Mouse (Mus musculus) megakaryocyte, adult 5-6 weeks (primary cell): ENCODE data around the gene Sv2b. TPM values are rescaled to one million over a fixed set of nuclear protein-coding genes. Genes with fewer than 3 reads are reported as not detected.
"Not testable (repeated sequence)": the region's sequence is repeated elsewhere in the genome, so short reads cannot be mapped to it uniquely, and the experiment has no call there.

Source experiments
- ATAC-seq: 2 replicates; pipeline ENCODE4 v1.8.0; 2016; ENCODE audit warnings: mild to moderate bottlenecking, inconsistent platforms; ENCODE audit not compliant: poor library complexity, severe bottlenecking
- total RNA-seq, 2 experiments: library from RNA; stranded (forward) in 1 of 2; stranded (reverse) in 1 of 2; fragments of 153-499, 151-499 nt in 1 of 2; fragments of 221-1000, 200-1000 nt in 1 of 2; gene quantifications; 2 replicates each; pipeline versions ENCODE4 v1.2.3 to v1.2.4; 2015 to 2017

Sv2b gene
- total RNA-seq (2015) (0.59 TPM in 1 of 2 replicates, not detected in the other), total RNA-seq (2017) (0.16 TPM in 1 of 2 replicates, not detected in the other)

DNA sequence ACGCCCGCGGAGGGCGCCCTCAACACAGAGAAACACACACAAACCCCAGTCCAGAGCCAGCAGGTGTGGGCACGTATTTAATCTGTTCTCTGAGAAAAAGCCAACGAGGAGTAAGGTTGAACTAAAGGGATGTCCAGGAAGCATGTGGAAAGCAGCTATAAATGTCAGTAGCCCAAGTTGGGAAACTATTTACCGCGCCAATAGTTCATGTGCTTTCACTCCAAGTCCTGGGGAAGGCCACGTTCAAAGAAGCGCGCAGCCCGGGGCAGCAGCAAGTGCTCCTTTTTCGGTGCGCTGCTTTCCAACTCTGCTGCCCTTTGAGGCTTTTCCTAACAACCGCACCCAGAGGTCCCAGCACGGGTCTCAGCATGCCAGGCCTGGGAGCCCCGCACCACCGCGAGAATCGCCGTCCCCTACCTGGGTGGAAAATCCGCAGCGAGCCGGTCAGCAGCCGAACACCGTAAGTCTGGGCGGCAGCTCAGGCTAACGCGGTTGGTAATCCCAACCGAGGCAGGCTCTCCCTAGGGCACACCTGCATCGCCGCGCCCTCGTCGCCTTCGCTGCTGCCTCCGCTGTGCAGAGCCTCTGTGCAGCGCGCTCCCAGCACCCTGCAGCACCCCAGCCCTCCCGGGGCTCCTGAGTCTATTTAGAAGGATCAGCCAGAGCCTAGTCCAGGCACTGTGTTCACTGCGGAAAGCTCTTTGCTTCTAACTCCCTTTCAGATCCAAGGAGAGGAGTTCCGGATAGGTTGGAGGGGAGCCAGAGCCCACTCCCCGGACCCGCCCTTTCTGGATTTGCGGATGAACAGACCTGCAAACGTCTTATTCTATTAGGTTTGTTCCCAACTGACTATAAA lies at the start of gene Sv2b:
Gene Sv2b, minus strand, starts transcription at position 806 of the 856 bp plus-strand sequence.
- no peak for ATAC-seq

DNA sequence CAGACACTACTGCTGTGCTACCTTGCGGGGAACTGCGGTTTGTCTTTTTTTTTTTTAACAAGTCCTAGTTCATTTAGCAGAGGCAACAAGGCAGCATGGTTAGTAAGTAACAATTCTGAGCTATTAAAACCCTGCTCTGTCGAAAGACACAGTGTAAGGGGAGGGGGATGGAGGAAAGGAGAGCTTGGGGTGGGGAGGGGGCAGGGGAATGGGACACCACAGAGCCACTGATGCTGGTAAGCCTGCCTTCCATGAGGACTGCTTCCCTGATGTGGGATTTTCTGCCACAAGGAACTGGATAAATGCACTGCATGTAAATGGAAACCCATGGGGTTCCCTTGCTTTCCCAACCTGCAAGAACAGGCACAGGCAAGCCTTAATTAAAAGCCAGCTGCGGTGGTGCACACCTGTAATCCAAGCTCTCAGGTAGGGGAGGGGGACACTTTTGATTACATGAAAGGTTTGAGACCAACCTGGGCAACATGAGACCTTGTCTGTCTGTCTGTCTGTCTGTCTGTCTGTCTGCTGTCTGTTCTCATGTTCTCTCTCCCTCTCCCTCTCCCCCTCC lies 49.3 kb upstream of the Sv2b start:
- ATAC-seq = no peak

DNA sequence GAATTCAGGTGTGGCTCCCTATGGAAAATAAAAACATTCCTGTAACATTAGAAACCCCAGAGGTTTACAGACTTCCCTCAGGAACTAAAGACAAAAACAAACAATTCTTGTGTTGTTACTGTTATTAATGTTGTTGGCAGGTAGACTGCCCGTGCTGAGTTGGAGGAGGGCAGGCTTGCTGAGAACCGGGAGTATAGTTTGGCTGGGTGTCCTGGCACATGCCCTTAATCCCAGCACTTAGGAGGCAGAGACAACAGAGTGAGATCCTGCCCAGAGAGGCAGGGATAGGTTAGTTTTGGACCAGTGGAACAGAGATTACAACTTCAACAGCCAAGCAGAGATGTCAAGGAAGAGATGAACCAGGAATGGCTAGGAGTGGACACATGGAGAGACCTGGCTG lies 46.5 kb upstream of the Sv2b start:
- no peak for ATAC-seq

DNA sequence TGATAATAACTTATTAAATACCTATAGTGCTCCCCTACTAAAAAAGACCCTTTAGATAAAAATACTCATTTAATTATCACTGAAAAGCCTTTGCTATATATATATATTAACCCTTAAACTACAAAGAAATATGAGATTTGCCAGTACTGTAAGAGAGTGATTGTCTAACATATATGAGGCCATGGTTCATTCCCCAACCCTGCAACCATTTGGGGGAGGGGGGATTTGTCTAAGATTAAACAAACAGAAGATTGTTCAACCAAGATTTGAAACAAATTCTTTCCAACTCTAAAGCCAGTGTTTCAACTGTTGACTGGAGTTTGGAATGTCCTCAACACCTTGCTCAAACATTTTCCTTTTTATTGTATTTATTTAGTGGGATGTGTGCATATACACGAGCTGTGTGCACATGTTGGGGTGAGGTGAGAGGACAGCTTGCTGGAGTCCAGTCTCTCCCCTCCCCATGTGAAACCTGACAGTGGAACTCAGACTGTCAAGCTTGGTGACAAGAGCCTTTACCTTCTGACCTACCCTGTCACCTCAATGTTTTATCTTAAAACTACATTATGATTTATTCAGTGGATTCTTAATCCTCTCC lies 43.8 kb upstream of the Sv2b start:
- ATAC-seq = no peak

DNA sequence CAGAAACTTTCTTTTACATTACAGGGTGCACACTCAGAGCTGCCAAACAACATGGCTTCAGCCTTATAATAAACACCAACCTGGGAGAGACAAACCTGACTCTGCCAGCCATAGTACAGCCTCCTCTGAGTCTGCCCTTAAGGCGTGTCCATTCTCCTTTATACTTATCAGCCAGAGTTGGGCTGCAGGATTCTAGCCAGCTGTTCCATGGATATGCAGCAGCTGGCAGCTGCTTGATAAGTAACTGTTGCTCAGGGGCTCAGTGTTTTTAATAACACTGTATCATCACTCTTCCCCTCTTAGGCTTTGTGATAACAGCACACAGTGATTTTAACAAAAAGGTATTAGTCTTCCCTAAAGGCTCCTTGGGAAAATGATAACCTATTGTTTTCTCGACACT lies 41.1 kb upstream of the Sv2b start:
- no peak for ATAC-seq

DNA sequence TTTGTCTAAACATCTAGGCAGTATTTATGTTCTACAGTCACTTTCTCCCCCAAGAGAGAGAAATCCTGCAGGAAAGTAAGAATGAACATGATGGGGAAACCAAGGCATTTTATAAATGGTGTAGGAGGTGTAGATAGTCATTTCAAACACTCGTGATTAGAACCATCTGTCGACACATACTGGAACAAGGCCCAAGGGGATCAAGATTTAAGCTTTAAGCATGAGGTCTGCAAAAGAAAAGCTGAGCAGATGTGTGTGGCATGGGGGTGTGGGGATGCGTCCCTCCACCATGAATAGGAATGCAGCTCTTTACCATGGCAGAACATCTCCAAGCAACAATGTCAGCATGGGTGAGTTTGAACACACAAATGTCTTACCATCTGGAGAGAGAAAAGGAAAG lies 23.2 kb upstream of the Sv2b start:
- ATAC-seq = no peak

DNA sequence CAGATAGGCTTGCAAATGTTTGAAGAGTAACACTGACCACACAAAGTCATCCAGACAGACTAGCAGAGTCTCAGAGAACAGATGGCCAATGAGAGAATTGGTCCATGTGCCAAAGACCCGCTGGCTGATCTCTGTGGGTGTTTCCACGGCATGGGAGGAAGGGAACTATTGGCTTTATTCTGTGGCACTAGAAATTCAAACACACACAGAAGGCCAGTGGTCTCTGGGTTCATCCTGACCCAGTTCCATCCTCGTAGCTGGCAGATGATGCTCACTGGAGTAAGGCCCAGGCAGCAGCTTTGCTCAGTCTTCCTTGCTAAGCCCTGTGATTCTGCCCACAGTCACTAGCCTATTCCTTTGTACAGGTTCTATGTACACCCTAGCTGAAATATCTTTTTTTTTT lies 20.7 kb upstream of the Sv2b start:
- no peak for ATAC-seq

DNA sequence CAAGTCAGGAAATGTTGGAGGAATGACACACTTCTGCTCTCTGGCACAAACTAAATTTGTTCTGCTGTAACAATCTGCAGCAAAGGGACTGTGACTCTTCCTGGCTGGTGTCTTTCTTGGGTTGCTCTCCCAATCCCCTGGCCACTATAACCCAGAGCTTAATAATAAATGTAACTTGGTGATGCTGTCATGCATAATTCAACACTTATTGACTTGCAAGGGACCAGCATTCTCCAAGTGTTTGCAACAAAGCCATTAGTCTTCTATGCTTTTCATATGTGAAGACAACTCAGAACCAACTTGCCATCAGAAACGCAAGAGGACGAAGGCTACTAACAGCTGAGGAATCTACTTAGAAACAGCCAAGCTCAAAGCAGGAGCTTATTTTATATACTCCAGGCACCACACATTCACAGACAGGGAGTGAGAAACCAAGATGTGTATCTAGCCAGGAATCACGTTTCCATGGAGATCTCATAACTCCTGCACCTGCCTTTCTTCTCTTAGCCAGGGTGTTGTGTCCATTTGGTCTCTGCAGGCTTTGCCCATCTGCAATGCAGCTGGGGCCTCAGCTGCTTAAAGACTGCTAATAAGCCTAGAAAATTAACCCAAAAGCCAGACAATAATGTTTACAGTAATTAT lies 19.8 kb upstream of the Sv2b start:
- no peak for ATAC-seq

DNA sequence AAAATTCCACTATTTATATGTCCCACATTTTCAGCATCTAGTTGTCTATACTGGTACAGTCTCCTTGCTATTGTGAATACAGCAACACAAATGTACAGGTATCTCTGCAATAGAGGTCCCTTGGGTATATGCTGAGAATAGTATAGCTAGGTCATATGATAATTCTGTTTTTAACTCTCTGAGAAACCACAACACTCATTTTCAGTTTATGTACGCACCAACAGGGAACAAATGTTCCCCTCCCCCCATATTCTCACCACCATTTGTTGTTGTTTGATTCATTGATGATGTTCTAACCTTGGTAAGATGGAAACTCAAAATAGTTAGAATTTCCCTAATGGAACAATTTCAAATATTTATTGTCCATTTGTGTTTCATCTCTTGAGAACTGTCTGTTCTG lies 16.2 kb upstream of the Sv2b start:
- no peak for ATAC-seq

DNA sequence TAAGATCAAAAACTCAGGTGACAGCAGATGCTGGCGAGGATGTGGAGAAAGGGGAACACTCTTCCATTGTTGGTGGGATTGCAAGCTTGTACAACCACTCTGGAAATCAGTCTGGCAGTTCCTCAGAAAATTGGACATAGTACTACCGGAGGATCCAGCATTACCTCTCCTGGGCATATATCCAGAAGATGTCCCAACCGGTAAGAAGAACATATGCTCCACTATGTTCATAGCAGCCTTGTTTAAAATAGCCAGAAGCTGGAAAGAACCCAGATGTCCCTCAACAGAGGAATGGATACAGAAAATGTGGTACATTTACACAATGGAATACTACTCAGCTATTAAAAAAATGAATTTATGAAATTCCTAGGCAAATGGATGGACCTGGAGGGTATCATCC lies 13.7 kb upstream of the Sv2b start:
- not testable (repeated sequence) for ATAC-seq

DNA sequence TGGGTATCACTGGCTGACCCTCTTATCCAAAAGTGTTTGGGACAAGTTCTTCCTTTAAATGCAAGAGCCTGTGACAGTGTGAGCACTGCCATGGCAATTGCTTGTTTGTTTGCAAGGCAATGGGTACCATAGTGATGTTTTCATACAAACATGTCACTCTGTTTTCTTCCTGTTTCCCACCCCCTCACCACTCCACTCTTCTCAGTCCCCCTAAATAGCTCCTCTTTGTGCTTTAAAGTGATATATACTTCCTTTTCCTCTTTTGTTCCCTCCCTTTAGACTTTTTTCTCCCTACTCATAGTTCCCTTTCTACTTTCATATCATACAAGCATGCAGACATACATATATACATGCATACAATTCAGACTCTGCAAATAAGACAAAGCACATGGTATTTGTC lies 10.9 kb upstream of the Sv2b start:
- peak; percentile 45 for ATAC-seq

DNA sequence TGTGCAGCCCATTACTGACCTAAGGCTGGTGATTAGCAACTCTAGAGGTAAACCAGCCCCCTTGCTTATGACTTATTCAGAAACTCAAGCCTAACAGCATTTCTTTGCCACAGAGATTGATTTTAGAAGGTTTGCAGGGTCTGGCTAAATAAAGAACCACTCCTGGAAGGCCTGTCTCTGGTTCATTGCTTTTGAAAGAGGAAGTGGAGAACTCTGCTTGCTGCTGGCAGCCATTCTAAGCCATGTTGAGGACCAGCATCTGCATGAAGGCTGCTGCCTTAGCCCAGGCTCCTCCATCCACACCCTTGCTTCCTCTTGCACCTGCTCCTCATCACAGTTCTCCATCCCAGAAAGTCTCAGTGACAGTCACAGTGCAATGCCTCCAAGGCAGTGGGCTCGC lies 9.3 kb upstream of the Sv2b start:
- peak; percentile 74 for ATAC-seq

DNA sequence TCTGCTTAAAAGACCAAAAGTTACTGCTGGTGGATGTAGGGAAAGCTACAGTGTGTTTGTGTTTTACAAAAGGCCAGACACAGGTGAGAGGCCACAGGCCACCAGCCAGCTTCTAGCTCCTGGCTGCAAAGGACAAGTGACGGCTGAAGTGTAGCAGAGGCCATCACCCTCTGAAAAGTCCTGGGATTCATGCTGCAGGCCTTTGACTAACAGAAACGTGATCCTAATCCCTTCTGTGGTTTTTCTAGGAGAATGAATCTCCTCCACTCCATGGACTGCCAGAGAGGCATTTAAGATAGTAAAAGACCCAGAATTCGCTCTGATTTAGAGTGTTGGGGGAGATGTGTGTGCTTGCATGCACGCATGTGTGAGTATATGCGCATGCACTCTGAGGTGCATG lies 5.8 kb upstream of the Sv2b start:
- no peak for ATAC-seq

DNA sequence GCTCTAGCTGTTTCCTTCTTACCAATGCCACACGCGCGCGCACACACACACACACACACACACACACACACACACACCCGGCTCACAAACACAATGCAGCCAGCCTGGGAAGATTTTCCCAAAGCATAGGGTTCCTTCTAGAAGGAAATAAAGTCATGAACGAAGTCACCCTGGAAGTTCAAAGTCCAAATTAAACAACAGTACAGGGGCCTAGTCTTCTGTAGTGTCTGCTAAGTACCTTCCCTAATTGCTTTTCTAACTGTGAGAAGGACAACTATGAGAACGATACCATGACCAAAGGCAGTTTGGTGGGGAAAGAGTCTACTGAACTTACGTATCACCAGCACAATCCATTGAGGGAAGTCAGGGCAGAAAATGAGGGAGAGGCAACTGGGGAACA lies 508 bp upstream of the Sv2b start:
- no peak for ATAC-seq

DNA sequence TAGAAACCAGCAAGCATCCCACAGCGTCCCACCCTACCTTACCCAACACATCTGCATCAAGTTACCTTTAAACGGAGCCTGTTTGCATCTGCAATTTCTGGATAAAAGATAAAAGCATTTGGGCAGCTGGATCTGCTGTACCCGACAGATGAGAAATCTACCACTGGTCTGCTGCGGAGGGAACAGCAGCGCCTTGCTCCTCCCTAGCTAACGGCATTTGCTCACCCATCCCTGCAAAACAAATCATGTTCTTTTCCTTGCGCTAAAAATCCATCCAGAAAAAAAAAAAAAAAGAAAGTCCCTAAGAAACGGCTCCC lies 964 bp downstream of the Sv2b start:
- no peak for ATAC-seq

DNA sequence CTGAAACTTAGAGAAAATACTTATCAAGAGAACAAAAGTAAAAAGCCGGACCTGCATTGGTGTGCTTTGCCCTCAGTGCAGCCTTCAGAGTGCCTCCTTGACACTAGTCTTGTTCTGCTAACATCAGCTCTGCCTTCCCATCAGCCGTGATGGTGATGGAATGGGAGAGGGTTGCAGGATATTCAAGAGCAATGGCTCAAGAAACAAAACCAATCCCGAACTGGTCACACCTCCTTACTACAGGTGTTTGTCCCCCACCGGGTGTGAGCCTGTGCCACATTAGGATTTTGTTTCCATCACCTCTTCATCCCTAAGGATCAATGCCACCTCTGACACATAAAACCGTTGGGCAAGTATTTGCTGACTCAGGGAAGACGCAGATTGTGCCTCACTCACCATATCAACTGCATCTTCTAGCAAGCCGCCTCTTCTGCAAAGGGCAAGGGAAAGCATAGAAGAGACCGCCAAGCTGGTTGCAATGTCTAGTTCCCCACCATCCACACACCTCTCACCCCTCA lies 1.4 kb downstream of the Sv2b start:
- ATAC-seq = no peak

DNA sequence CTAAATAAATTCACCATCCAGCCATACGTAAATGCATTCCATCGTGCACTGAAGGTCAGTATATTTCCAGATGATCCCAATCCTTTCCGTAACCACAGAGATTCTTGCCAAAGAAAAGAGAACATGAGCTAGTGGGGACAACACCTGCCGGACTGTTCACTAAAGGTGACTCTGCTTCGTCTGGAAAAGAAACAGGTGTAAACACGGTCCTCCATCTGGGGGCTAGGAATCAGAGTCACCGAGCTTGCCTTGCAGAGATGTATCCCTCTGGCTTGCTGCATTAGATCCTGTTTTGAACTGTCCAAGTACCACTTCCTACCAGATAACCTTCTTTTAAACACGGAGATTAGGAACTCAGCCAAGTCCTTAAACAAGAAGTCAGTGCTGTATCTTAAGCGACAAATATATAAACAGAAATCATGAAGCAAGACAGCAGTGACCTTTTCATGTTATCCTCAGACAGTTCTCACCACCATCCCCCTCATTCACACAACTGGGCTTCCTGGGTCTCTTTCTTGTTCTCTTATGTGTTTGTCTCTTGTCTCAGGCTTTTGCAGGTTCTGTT lies 3.1 kb downstream of the Sv2b start:
- ATAC-seq = no peak

DNA sequence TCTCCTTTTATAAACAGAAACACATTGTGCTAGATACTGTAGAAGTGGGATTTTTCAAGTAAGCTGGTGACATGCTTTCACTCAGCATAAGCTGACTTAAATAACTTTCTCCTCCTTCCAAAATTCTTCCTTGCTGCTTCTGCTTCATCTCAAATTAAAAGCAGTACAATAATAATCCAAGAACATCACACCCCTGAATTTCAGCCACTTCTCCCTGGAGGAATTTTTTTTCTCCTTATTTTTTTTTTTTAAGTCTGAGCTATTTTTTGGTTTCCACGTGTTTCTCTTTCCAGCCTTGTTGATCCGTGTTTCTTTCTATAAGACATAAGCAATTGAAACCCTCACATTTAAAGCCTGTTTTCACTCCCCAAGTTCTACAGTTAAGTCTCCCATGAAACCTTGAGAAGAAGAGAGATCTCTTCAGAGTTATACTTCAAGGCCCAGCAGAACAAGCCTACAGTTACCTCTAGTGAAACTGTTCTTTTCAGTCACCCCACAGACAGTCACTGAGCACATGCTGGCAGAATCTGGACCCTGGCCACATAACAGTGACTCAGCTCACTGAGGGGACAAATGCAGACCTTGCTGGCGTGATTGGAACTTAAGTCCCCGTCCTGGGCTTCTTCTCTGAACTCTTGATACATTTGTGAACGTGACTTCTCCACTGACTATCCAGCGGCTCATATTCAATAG lies 6.4 kb downstream of the Sv2b start:
- no peak for ATAC-seq

DNA sequence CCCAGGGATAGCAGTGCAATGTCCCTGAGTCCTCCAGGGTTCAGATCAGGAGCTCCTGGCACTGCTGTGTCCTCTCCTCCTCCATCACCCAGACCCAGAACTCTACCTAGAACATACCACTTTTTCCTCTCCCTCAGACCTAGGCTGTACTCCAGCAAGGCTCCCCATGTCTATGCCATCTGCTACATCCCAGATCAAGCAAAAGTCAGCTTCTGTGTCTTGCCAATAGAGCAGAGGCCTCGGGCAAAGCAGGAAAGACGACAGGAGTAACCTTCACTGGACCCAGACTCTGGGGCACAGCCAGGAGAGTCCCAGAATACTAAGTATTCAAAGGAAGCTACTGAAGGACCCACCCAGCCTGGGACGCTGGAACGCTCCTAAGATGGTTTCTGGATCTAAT lies 9.8 kb downstream of the Sv2b start:
- ATAC-seq = no peak

DNA sequence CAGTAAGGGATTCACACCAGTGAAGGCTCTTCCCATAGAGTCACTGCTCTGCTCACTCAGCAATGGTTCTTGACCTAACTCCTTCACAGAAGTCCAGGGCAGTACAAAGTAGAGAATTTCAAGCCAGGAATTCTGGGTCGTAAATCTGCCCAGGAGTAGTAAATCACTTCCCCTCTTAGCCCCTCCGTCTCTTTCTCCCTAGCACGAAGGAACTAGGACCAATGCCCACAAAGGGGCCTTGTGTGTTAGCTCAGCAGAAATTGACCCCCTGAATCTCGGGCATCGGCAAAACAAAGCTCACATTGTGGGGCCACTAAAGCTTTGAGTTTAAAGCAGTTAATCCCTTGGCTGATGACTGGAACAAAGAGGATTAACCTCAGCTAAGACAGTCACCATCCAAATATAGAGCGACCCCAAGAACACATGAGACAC lies 12.4 kb downstream of the Sv2b start:
- ATAC-seq = no peak
